Mouse (Mus musculus) cerebellum, adult 2 months (tissue): ENCODE results near the gene Arid5a. TPM values are rescaled to one million over a fixed set of nuclear protein-coding genes. Genes with fewer than 3 reads are reported as not detected.

Experiments
- DNase-seq, 2 experiments: peaks; one replicate each; pipeline ENCODE4 v3.0.0; 2021
- H3K27ac ChIP-seq: fragments of 200-500 bp; 2 replicates; pipeline ENCODE4 v1.5.1; 2012; ENCODE audit warnings: low read length, control low read depth, inconsistent platforms; ENCODE audit not compliant: insufficient read depth
- H3K27me3 ChIP-seq: fragments of 200-500 bp; 2 replicates; pipeline ENCODE4 v1.6.1; 2012; ENCODE audit warnings: inconsistent platforms, mild to moderate bottlenecking, low read length, moderate library complexity; ENCODE audit not compliant: control insufficient read depth, insufficient read depth
- H3K4me1 ChIP-seq: fragments of 200-500 bp; 2 replicates; pipeline ENCODE4 v1.6.1; 2011; ENCODE audit warnings: low read length; ENCODE audit not compliant: control insufficient read depth, insufficient read depth
- H3K4me3 ChIP-seq: fragments of 200-500 bp; replicated peaks from 2 replicates; pipeline ENCODE3; 2011; ENCODE audit warnings: mild to moderate bottlenecking, low read depth, low read length, control low read depth; ENCODE audit not compliant: insufficient read depth
- CTCF ChIP-seq: fragments of 200-500 bp; IDR thresholded peaks from 2 replicates; pipeline ENCODE4 v1.5.1; 2011; ENCODE audit warnings: low read depth, mild to moderate bottlenecking, control low read depth, low read length, moderate library complexity, borderline replicate concordance; ENCODE audit not compliant: insufficient read depth
- POLR2A ChIP-seq: fragments of 200-500 bp; IDR thresholded peaks from 2 replicates; pipeline ENCODE4 v1.6.1; 2011; ENCODE audit warnings: low read length, control low read depth, borderline replicate concordance; ENCODE audit not compliant: insufficient read depth
- WGBS: fragments of 180-500 bp; shearing (Covaris S2); methylation state at CpG from one replicate; pipeline ENCODE4 v1.1.7; 2018; 5-methylcytosine and 5-hydroxymethylcytosine counted together
- polyA plus RNA-seq: library from polyadenylated mRNA; depleted of rRNA; stranded (reverse); fragments of >200 nt; gene quantifications from 2 replicates; pipeline ENCODE4 v1.2.3, GENCODE M21; 2012

Arid5a gene
- polyA plus RNA-seq, 1 experiment, result 10.7 TPM

GRCm38 (mm10) chr1:36342547-36342946, 35.0 kb downstream of the Arid5a start:
- TF ChIP-seq POLR2A, result no peak
- no peak for TF ChIP-seq CTCF
- Histone ChIP-seq H3K27ac (no peak overlapping the region), H3K4me3 (no peak overlapping the region), H3K4me1 (no peaks in the 10 kb centered on the region), H3K27me3 (no peaks in the 10 kb centered on the region)
- WGBS, result 94% methylated on average over 6 of the region's 6 CpGs
- DNase-seq, result no peak

GRCm38 (mm10) chr1:36352351-36352750, 44.8 kb downstream of the Arid5a start:
- WGBS, result 91% methylated on average over 4 of the region's 4 CpGs
- Histone ChIP-seq H3K4me1 (no peaks in the 10 kb centered on the region), H3K27ac (no peak overlapping the region), H3K27me3 (no peaks in the 10 kb centered on the region), H3K4me3 (no peak overlapping the region)
- no peak for DNase-seq
- TF ChIP-seq CTCF (no peak), POLR2A (no peak)

GRCm38 (mm10) chr1:36356955-36357695, 49.6 kb downstream of the Arid5a start:
- Histone ChIP-seq H3K4me3 (no peak overlapping the region), H3K27me3 (no peaks in the 10 kb centered on the region), H3K4me1 (no peaks in the 10 kb centered on the region; the same call in 1 of the 2 replicates), H3K27ac (no peak overlapping the region)
- WGBS, result 93% methylated on average over 5 of the region's 5 CpGs
- TF ChIP-seq CTCF (no peak), POLR2A (no peak)
- no peak for DNase-seq

- WGBS, result 4% methylated on average over 12 of the region's 12 CpGs
- DNase-seq, result peak; percentile 15 to 24
- Histone ChIP-seq H3K27me3 (no peaks in the 10 kb centered on the region), H3K27ac (no peak overlapping the region), H3K4me1 (peaks cover 15% of the 10 kb centered on the region), H3K4me3 (peak overlapping the region; percentile 87)
- TF ChIP-seq CTCF (no peak), POLR2A (no peak)
Observed at GRCm38 (mm10) chr1:36367698-36368097, 60.2 kb downstream of the Arid5a start.

GRCm38 (mm10) chr1:36368112-36368968, 60.8 kb downstream of the Arid5a start:
- no peak overlapping the region for H3K27ac ChIP-seq
- no peaks in the 10 kb centered on the region for H3K27me3 ChIP-seq
- H3K4me1 ChIP-seq, result peaks cover 15% of the 10 kb centered on the region
- H3K4me3 ChIP-seq, result peak overlapping the region; percentile 87
- TF ChIP-seq POLR2A, result no peak
- TF ChIP-seq CTCF, result no peak
- peak in 1 of 2 experiments; percentile 68 for DNase-seq
- 2% methylated on average over 53 of the region's 55 CpGs for WGBS

GRCm38 (mm10) chr1:36368969-36369645, 61.6 kb downstream of the Arid5a start, which contains the start of gene Kansl3:
Gene Kansl3, minus strand, starts transcription at chr1:36369181.
- Histone ChIP-seq H3K27ac (no peak within 1 kb of the TSS), H3K4me3 (peak within 1 kb of the TSS; percentile 87), H3K4me1 (peaks cover 15% of the 10 kb centered on the region), H3K27me3 (no peaks in the 10 kb centered on the region)
- WGBS, result 5% methylated on average over 61 of the region's 61 CpGs
- DNase-seq, result peak; percentile 86 to 93
- TF ChIP-seq CTCF (no peak), POLR2A (peak; percentile 91)

GRCm38 (mm10) chr1:36370918-36371317, 63.4 kb downstream of the Arid5a start:
- Histone ChIP-seq H3K4me3 (no peak overlapping the region), H3K4me1 (peaks cover 10% of the 10 kb centered on the region; the same call in 1 of the 2 replicates), H3K27ac (no peak overlapping the region), H3K27me3 (no peaks in the 10 kb centered on the region)
- DNase-seq, result no peak
- 67% methylated on average over 6 of the region's 6 CpGs for WGBS
- no peak for TF ChIP-seq CTCF
- TF ChIP-seq POLR2A, result no peak
